Mouse (Mus musculus) olfactory bulb, adult 2 months (tissue): ENCODE measurements around the gene Foxl2.

Experiments
- CTCF ChIP-seq: fragments of 200-500 bp; IDR thresholded peaks from 2 replicates; pipeline ENCODE4 v1.5.1; 2012; ENCODE audit warnings: low read depth, mild to moderate bottlenecking, low read length, moderate library complexity; ENCODE audit not compliant: insufficient read depth
- POLR2A ChIP-seq: fragments of 200-500 bp; IDR thresholded peaks from 2 replicates; pipeline ENCODE4 v1.6.1; 2012; ENCODE audit warnings: mild to moderate bottlenecking, low read depth, low read length, moderate library complexity; ENCODE audit not compliant: insufficient read depth

DNA sequence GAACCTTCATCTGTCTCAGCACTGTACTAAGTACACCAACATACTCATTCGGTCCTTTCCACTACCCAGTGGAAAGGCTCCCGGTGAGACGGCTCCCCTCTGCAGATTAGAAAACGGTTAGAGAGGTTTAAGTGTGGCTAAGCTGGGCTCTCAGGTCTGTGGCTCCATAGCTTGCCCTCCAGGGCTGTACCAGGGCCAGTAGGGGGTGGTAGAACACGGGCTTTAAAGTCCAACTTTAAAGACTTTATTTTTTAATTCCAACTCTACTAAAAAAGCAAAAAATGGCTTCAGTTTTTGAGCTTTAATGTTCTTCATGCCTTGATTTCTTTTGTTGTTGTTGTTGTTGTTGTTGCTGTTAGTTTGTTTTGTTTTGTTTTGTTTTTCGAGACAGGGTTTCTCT is 30.9 kb upstream of the Foxl2 start:
- TF ChIP-seq CTCF (no peak), POLR2A (no peak)
